ENCODE assay signal across 20 mouse cellular contexts in the genomic region with DNA sequence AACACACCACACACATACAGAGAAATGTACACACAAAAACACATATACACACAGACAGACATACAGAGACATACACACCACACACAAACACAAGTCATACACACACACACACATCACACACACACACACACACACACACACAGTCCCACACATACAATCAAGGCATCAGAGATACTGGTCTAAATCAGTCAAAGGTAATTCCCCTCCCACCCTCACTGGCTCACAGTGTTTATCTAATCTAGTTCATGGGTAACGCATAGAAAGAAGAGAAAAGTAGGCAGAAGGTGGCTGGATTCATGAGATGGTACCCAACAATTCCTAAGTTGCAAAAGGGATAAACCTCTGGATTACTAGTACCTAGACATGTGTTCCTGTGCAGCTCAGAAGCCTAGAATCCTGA.
DNase-seq lines count a peak whose midpoint lies in the region; ATAC-seq lines count a peak whose summit lies in the region.
"Had no signal": no experiment of that assay in that cellular context is flagged by ENCODE, and none has a peak within 500 bp of the region (broad histone marks: within the 10 kb centered on the region; RNA-seq: fewer than 3 reads in every experiment).

No protein-coding gene starts in this region.

- no peak for DNase-seq in heart, adult 11 months
- peak; percentile 43 for DNase-seq in CD4-positive helper T cell, adult 2 months (ENCODE audit: low read depth, low spot score)
- peak; percentile 21 for DNase-seq in induced T-regulatory cell, adult 2 months (ENCODE audit: low read depth)
- no peak for DNase-seq in cerebellum, adult 18-20 months
- DNase-seq in urinary bladder, postnatal 25 days (ENCODE audit: low spot score) = no peak
- DNase-seq: adrenal gland, postnatal 25 days; cerebellum, adult 11-12 months; cerebellum, postnatal 14 days; right cerebral cortex, postnatal 4 days; thymus, adult 18-20 months had no signal

- no peaks in the 10 kb centered on the region for H3K36me3 ChIP-seq in heart, embryonic 13.5 days
- H3K36me3 ChIP-seq: embryonic facial prominence, embryonic 12.5 days; forebrain, embryonic 12.5 days; limb, embryonic 15.5 days; liver, embryonic 13.5 days; neural tube, embryonic 13.5 days had no signal

- no peaks in the 10 kb centered on the region for H3K27me3 ChIP-seq in heart, embryonic 13.5 days (replicated peaks)
- H3K27me3 ChIP-seq: embryonic facial prominence, embryonic 12.5 days; forebrain, embryonic 12.5 days; limb, embryonic 15.5 days; liver, embryonic 13.5 days; neural tube, embryonic 13.5 days; Patski had no signal

- H3K9ac ChIP-seq in heart, embryonic 13.5 days = 0 out of 2 replicates have a peak overlapping the region, but pooled peaks have one; percentile 10
- H3K9ac ChIP-seq: embryonic facial prominence, embryonic 12.5 days; forebrain, embryonic 12.5 days; limb, embryonic 15.5 days; liver, embryonic 13.5 days; neural tube, embryonic 13.5 days had no signal

- peaks cover 12% of the 10 kb centered on the region for H3K4me1 ChIP-seq in heart, embryonic 13.5 days

- H3K4me3 ChIP-seq in heart, embryonic 13.5 days = no peak overlapping the region
- H3K4me3 ChIP-seq: embryonic facial prominence, embryonic 12.5 days; forebrain, embryonic 12.5 days; hindbrain, embryonic 10.5 days; limb, embryonic 15.5 days; liver, embryonic 13.5 days; midbrain, embryonic 10.5 days; neural tube, embryonic 13.5 days had no signal

- H3K27ac ChIP-seq in heart, embryonic 13.5 days (replicated peaks) = no peak overlapping the region
- H3K27ac ChIP-seq: forebrain, embryonic 12.5 days; hindbrain, embryonic 10.5 days; liver, embryonic 13.5 days; neural tube, embryonic 13.5 days had no signal

- H3K9me3 ChIP-seq in heart, embryonic 13.5 days = no peaks in the 10 kb centered on the region
- H3K9me3 ChIP-seq: embryonic facial prominence, embryonic 12.5 days; forebrain, embryonic 12.5 days; hindbrain, embryonic 10.5 days; limb, embryonic 15.5 days; liver, embryonic 13.5 days; midbrain, embryonic 10.5 days; neural tube, embryonic 13.5 days had no signal

- no peak overlapping the region for H3K4me2 ChIP-seq in heart, embryonic 13.5 days
- H3K4me2 ChIP-seq: embryonic facial prominence, embryonic 12.5 days; forebrain, embryonic 12.5 days; limb, embryonic 15.5 days; liver, embryonic 13.5 days; neural tube, embryonic 13.5 days had no signal

- ATAC-seq in heart, embryonic 13.5 days (ENCODE audit: extremely low read depth, insufficient number of reproducible peaks, low FRiP score, low TSS enrichment) = no peak
- ATAC-seq in CD4-positive, CD25-positive, alpha-beta regulatory T cell, adult 4 months = peak; percentile 76

- 82% methylated on average over 1 of the region's 1 CpGs for WGBS in heart, embryonic 13.5 days

Comparison
In these comparisons a context has a peak if more than half of its experiments do, and no peak if none do; other contexts are left out.
1. DNase-seq: peak in CD4-positive helper T cell, adult 2 months (single experiment) and induced T-regulatory cell, adult 2 months (single experiment); none in heart, adult 11 months (single experiment), cerebellum, adult 18-20 months (0 of 2) and urinary bladder, postnatal 25 days (single experiment).